Mouse (Mus musculus): ENCODE results near the gene Ajap1.

- TF ChIP-seq CTCF (IDR thresholded peaks at IDR 0.05; ENCODE audit: low read depth, low read length): no peak
- no peak for TF ChIP-seq POLR2A (IDR thresholded peaks at IDR 0.05; ENCODE audit: borderline replicate concordance, low read depth, low read length)
Observed at GRCm38 (mm10) chr4:153417164-153417896, 65.3 kb downstream of the Ajap1 start.

Data from bone marrow macrophage, adult 2 months (primary cell).